Mouse (Mus musculus): ENCODE measurements around the gene Ppif. TPM values are rescaled to one million over a fixed set of nuclear protein-coding genes. Genes with fewer than 3 reads are reported as not detected.

The Ppif gene
- polyA plus RNA-seq, 1 experiment = not detected

- H3K4me3 ChIP-seq (ENCODE audit: insufficient read depth, low read depth, low read length) = no peak overlapping the region
- no peak overlapping the region for H3K27ac ChIP-seq (ENCODE audit: insufficient read depth, low read depth, low read length)
- no peak for TF ChIP-seq POLR2A (IDR thresholded peaks at IDR 0.05; ENCODE audit: insufficient read depth, low read depth, low read length)
- no peak for TF ChIP-seq CTCF (IDR thresholded peaks at IDR 0.05; ENCODE audit: insufficient read depth, low read depth, low read length)
- peaks cover 4% of the 10 kb centered on the region; the same call in 1 of the 2 replicates for H3K4me1 ChIP-seq (ENCODE audit: control insufficient read depth, insufficient read depth, low read length)
- 91% methylated on average over 4 of the region's 4 CpGs for WGBS
Measured at GRCm38 (mm10) chr14:25710073-25710472, 16.1 kb downstream of the Ppif start.

- Histone ChIP-seq H3K4me3 (ENCODE audit: insufficient read depth, low read depth, low read length) (no peak overlapping the region), H3K27ac (ENCODE audit: insufficient read depth, low read depth, low read length) (no peak overlapping the region), H3K4me1 (ENCODE audit: control insufficient read depth, insufficient read depth, low read length) (peaks cover 4% of the 10 kb centered on the region; the same call in 1 of the 2 replicates)
- TF ChIP-seq POLR2A (IDR thresholded peaks at IDR 0.05; ENCODE audit: insufficient read depth, low read depth, low read length) (no peak), CTCF (IDR thresholded peaks at IDR 0.05; ENCODE audit: insufficient read depth, low read depth, low read length) (no peak)
- 87% methylated on average over 4 of the region's 4 CpGs for WGBS
Measured at GRCm38 (mm10) chr14:25710681-25711080, 16.7 kb downstream of the Ppif start.

GRCm38 (mm10) chr14:25711177-25711576 is 17.2 kb downstream of the Ppif start:
- Histone ChIP-seq H3K4me1 (ENCODE audit: control insufficient read depth, insufficient read depth, low read length) (peaks cover 4% of the 10 kb centered on the region; the same call in 1 of the 2 replicates), H3K27ac (ENCODE audit: insufficient read depth, low read depth, low read length) (no peak overlapping the region), H3K4me3 (ENCODE audit: insufficient read depth, low read depth, low read length) (no peak overlapping the region)
- WGBS = 76% methylated on average over 7 of the region's 7 CpGs
- TF ChIP-seq CTCF (IDR thresholded peaks at IDR 0.05; ENCODE audit: insufficient read depth, low read depth, low read length) = no peak
- no peak for TF ChIP-seq POLR2A (IDR thresholded peaks at IDR 0.05; ENCODE audit: insufficient read depth, low read depth, low read length)

GRCm38 (mm10) chr14:25711602-25712001 is 17.6 kb downstream of the Ppif start:
- no peak overlapping the region for H3K27ac ChIP-seq (ENCODE audit: insufficient read depth, low read depth, low read length)
- no peak overlapping the region for H3K4me3 ChIP-seq (ENCODE audit: insufficient read depth, low read depth, low read length)
- peaks cover 4% of the 10 kb centered on the region; the same call in 1 of the 2 replicates for H3K4me1 ChIP-seq (ENCODE audit: control insufficient read depth, insufficient read depth, low read length)
- WGBS = 77% methylated on average over 8 of the region's 8 CpGs
- TF ChIP-seq CTCF (IDR thresholded peaks at IDR 0.05; ENCODE audit: insufficient read depth, low read depth, low read length) (no peak), POLR2A (IDR thresholded peaks at IDR 0.05; ENCODE audit: insufficient read depth, low read depth, low read length) (no peak)

- WGBS = 27% methylated on average over 4 of the region's 4 CpGs
- H3K4me1 ChIP-seq (ENCODE audit: control insufficient read depth, insufficient read depth, low read length) = peaks cover 17% of the 10 kb centered on the region
- no peak overlapping the region for H3K27ac ChIP-seq (ENCODE audit: insufficient read depth, low read depth, low read length)
- TF ChIP-seq CTCF (IDR thresholded peaks at IDR 0.05; ENCODE audit: insufficient read depth, low read depth, low read length) (peak; percentile 40; the same call in 1 of the 2 replicates), POLR2A (IDR thresholded peaks at IDR 0.05; ENCODE audit: insufficient read depth, low read depth, low read length) (no peak)
- H3K4me3 ChIP-seq (ENCODE audit: insufficient read depth, low read depth, low read length) = no peak overlapping the region
Measured at GRCm38 (mm10) chr14:25713443-25713842, 19.5 kb downstream of the Ppif start.

GRCm38 (mm10) chr14:25716528-25716927 is 22.6 kb downstream of the Ppif start:
- Histone ChIP-seq H3K4me3 (ENCODE audit: insufficient read depth, low read depth, low read length) (no peak overlapping the region), H3K4me1 (ENCODE audit: control insufficient read depth, insufficient read depth, low read length) (peaks cover 27% of the 10 kb centered on the region), H3K27ac (ENCODE audit: insufficient read depth, low read depth, low read length) (no peak overlapping the region)
- WGBS = 81% methylated on average over 1 of the region's 1 CpGs
- no peak for TF ChIP-seq POLR2A (IDR thresholded peaks at IDR 0.05; ENCODE audit: insufficient read depth, low read depth, low read length)
- no peak for TF ChIP-seq CTCF (IDR thresholded peaks at IDR 0.05; ENCODE audit: insufficient read depth, low read depth, low read length)

- no peak overlapping the region for H3K4me3 ChIP-seq (ENCODE audit: insufficient read depth, low read depth, low read length)
- TF ChIP-seq POLR2A (IDR thresholded peaks at IDR 0.05; ENCODE audit: insufficient read depth, low read depth, low read length) = no peak
- no peak for TF ChIP-seq CTCF (IDR thresholded peaks at IDR 0.05; ENCODE audit: insufficient read depth, low read depth, low read length)
- H3K27ac ChIP-seq (ENCODE audit: insufficient read depth, low read depth, low read length) = no peak overlapping the region
- 69% methylated on average over 8 of the region's 8 CpGs for WGBS
- H3K4me1 ChIP-seq (ENCODE audit: control insufficient read depth, insufficient read depth, low read length) = peaks cover 27% of the 10 kb centered on the region
Measured at GRCm38 (mm10) chr14:25717718-25718117, 23.8 kb downstream of the Ppif start.

- WGBS = 3% methylated on average over 2 of the region's 2 CpGs
- Histone ChIP-seq H3K27ac (ENCODE audit: insufficient read depth, low read depth, low read length) (no peak overlapping the region), H3K4me1 (ENCODE audit: control insufficient read depth, insufficient read depth, low read length) (peaks cover 27% of the 10 kb centered on the region), H3K4me3 (ENCODE audit: insufficient read depth, low read depth, low read length) (no peak overlapping the region)
- no peak for TF ChIP-seq POLR2A (IDR thresholded peaks at IDR 0.05; ENCODE audit: insufficient read depth, low read depth, low read length)
- TF ChIP-seq CTCF (IDR thresholded peaks at IDR 0.05; ENCODE audit: insufficient read depth, low read depth, low read length) = no peak
Measured at GRCm38 (mm10) chr14:25718471-25718870, 24.5 kb downstream of the Ppif start.

- no peak for TF ChIP-seq POLR2A (IDR thresholded peaks at IDR 0.05; ENCODE audit: insufficient read depth, low read depth, low read length)
- no peak for TF ChIP-seq CTCF (IDR thresholded peaks at IDR 0.05; ENCODE audit: insufficient read depth, low read depth, low read length)
- no peak overlapping the region for H3K27ac ChIP-seq (ENCODE audit: insufficient read depth, low read depth, low read length)
- 71% methylated on average over 9 of the region's 9 CpGs for WGBS
- H3K4me1 ChIP-seq (ENCODE audit: control insufficient read depth, insufficient read depth, low read length) = peaks cover 29% of the 10 kb centered on the region
- H3K4me3 ChIP-seq (ENCODE audit: insufficient read depth, low read depth, low read length) = no peak overlapping the region
Measured at GRCm38 (mm10) chr14:25719371-25719770, 25.4 kb downstream of the Ppif start.
